Mouse (Mus musculus) C2C12 (cell line): ENCODE measurements around the gene Tppp. TPM values are rescaled to one million over a fixed set of nuclear protein-coding genes. Genes with fewer than 3 reads are reported as not detected.

Source experiments
- H3K27me3 ChIP-seq: one replicate; pipeline ENCODE4 v1.6.1; 2011; ENCODE audit not compliant: control insufficient read depth, insufficient read depth, insufficient read length
- H3K36me3 ChIP-seq: one replicate; pipeline ENCODE4 v1.6.1; 2011; ENCODE audit not compliant: control insufficient read depth, insufficient read depth
- H3K4me3 ChIP-seq: one replicate; pipeline ENCODE4 v1.5.1; 2011; ENCODE audit warnings: mild to moderate bottlenecking, control low read depth; ENCODE audit not compliant: poor library complexity, insufficient read depth, severe bottlenecking
- H3K79me2 ChIP-seq: one replicate; pipeline ENCODE4 v1.6.1; 2011; ENCODE audit not compliant: control insufficient read depth, insufficient read depth
- H3K79me3 ChIP-seq: one replicate; pipeline ENCODE4 v1.6.1; 2011; ENCODE audit warnings: low read depth, control low read depth
- H3ac ChIP-seq: one replicate; pipeline ENCODE3; 2011; ENCODE audit warnings: low read depth; ENCODE audit not compliant: control insufficient read depth, insufficient read length
- CEBPB ChIP-seq: IDR thresholded peaks from one replicate; pipeline ENCODE4 v1.6.1; 2011; ENCODE audit warnings: low read depth, mild to moderate bottlenecking, control low read depth, moderate library complexity
- CTCF ChIP-seq: IDR thresholded peaks from one replicate; pipeline ENCODE4 v1.5.1; 2011; ENCODE audit not compliant: control insufficient read depth, insufficient read depth, insufficient read length
- FOSL1 ChIP-seq: IDR thresholded peaks from one replicate; pipeline ENCODE4 v1.8.0; 2011; ENCODE audit warnings: mild to moderate bottlenecking, low read length; ENCODE audit not compliant: poor library complexity, insufficient read depth, severe bottlenecking
- MAX ChIP-seq: IDR thresholded peaks from one replicate; pipeline ENCODE4 v1.6.1; 2011; ENCODE audit warnings: mild to moderate bottlenecking, control low read depth
- MYOD1 ChIP-seq: IDR thresholded peaks from one replicate; pipeline ENCODE4 v1.6.1; 2011; ENCODE audit warnings: low read depth; ENCODE audit not compliant: control insufficient read depth, insufficient read length
- MYOG ChIP-seq: IDR thresholded peaks from one replicate; pipeline ENCODE4 v1.6.1; 2011; ENCODE audit not compliant: control insufficient read depth, insufficient read length; ENCODE audit errors: extremely low read depth
- USF1 ChIP-seq: IDR thresholded peaks from one replicate; pipeline ENCODE4 v1.6.1; 2011; ENCODE audit warnings: low read depth, mild to moderate bottlenecking, control low read depth, moderate library complexity
- polyA plus RNA-seq: library from polyadenylated mRNA; unstranded; fragments of >200 nt; fragmentation: generic; extraction: Trizol; gene quantifications from one replicate; pipeline ENCODE4 v1.2.1, GENCODE M21; 2012; ENCODE audit warnings: missing spikeins

The Tppp gene
- polyA plus RNA-seq, 1 experiment: 0.02 TPM

DNA sequence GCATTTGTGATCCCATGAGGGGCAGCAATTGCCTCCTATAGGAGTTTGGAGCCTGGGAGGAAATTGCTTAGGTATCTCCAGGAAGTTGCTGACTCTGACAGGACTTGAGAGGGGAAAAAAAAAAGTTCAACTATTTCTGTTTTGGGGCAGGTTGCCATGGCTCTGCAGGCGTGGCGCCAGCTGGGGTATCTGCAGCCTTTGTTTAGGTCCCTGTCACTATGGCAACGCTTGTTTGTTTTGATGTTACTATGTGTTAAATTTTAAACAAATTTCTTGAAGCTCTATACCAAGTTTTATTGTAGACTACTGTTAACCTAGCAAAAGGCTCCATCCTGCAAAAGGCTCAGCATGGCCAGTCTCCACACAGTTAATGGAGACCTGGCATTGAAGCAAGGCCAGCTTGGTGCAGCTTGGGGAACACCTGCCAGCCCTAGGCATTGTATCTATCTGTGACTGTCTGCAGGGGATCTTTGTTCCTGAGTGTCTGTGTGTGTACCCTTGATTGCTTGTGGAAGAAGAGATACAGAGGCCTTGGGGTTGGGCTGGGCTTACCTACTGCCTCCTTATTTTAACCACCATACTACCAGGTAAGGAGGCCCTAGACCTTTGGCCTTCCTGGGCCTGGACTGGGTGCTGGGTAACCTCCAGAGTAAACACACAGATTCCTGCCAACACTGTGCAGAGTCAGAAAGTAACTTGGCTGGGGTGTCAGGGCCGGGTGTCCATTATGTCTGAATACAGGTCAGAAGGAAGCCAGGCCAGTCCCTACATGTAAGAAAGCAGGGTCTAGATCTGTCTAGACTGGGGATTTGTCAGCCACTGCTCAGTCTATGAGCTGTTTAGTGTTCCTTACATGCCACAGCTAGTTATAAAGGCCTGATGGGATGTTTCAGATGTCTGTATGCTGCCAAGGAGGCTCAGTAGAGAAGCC, 16.2 kb downstream of the Tppp start:
- Histone ChIP-seq H3K36me3 (no peaks in the 10 kb centered on the region), H3ac (no peak overlapping the region), H3K4me3 (no peak overlapping the region), H3K79me3 (no peaks in the 10 kb centered on the region), H3K79me2 (no peaks in the 10 kb centered on the region), H3K27me3 (peaks cover 13% of the 10 kb centered on the region)
- TF ChIP-seq CTCF: no peak
- TF ChIP-seq MYOD1: no peak
- TF ChIP-seq MYOG: no peak
- TF ChIP-seq MAX: no peak
- TF ChIP-seq FOSL1: no peak
- no peak for TF ChIP-seq CEBPB
- no peak for TF ChIP-seq USF1

GRCm38 (mm10) chr13:74026215-74026614, 17.0 kb downstream of the Tppp start:
- H3K36me3 ChIP-seq: no peaks in the 10 kb centered on the region
- no peaks in the 10 kb centered on the region for H3K79me3 ChIP-seq
- H3ac ChIP-seq: no peak overlapping the region
- H3K79me2 ChIP-seq: no peaks in the 10 kb centered on the region
- TF ChIP-seq MYOG (no peak), MYOD1 (no peak), CEBPB (no peak), USF1 (no peak), MAX (no peak), CTCF (no peak), FOSL1 (no peak)
- peaks cover 14% of the 10 kb centered on the region for H3K27me3 ChIP-seq
- H3K4me3 ChIP-seq: no peak overlapping the region

DNA sequence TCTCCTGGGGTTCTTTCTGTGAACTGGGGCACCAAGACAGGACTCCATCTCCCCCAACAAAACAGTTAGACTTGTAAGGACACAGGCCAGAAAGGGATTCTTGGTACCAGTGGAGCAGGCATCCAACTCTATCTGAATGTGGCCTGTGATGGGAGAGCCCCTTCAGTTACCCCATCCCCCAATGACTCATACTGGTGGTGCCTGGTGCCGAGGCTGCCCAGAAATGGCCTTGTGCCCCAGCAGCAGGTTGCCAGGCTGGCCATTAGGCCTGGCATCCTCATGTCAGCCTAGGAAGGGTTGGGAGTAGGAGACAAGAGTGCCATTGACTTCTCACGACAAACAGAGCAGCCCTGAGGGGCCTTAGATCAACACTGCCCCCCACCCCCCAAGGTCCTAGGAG, 18.9 kb downstream of the Tppp start:
- no peak for TF ChIP-seq MYOG
- no peak for TF ChIP-seq CEBPB
- TF ChIP-seq USF1: no peak
- no peak for TF ChIP-seq MYOD1
- no peak for TF ChIP-seq FOSL1
- no peak for TF ChIP-seq MAX
- no peak for TF ChIP-seq CTCF
- H3ac ChIP-seq: no peak overlapping the region

DNA sequence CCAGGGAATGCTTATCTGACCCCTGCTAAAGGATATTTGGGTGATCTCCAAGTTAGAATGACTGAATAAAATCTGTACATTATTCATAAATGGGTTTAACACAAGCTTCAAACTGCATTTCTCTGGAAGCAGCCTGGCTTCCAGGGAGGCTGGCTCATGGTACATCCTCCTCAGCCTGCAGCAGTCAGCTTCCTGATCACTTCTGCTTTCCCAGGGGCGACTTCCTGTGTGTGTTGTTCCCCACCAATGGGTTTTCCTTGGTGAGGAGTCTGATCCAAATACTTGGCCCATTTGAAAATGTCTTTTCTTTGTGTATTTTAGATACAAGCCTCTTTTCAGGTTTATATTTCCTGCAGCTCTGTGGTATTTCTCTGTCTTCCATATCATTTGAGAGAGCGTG, 19.8 kb downstream of the Tppp start:
- TF ChIP-seq MAX: no peak
- TF ChIP-seq FOSL1: no peak
- no peak for TF ChIP-seq MYOG
- TF ChIP-seq CTCF: no peak
- TF ChIP-seq USF1: no peak
- no peak for TF ChIP-seq CEBPB
- no peak for TF ChIP-seq MYOD1
- H3K79me3 ChIP-seq: no peaks in the 10 kb centered on the region
- no peaks in the 10 kb centered on the region for H3K79me2 ChIP-seq
- H3K27me3 ChIP-seq: peaks cover 5% of the 10 kb centered on the region
- no peak overlapping the region for H3K4me3 ChIP-seq
- H3ac ChIP-seq: no peak overlapping the region
- no peaks in the 10 kb centered on the region for H3K36me3 ChIP-seq

More for the DNA sequence above, 18.9 kb downstream of the Tppp start:
- H3K27me3 ChIP-seq: peaks cover 8% of the 10 kb centered on the region
- no peak overlapping the region for H3K4me3 ChIP-seq
- H3K36me3 ChIP-seq: no peaks in the 10 kb centered on the region
- no peaks in the 10 kb centered on the region for H3K79me2 ChIP-seq
- H3K79me3 ChIP-seq: no peaks in the 10 kb centered on the region

DNA sequence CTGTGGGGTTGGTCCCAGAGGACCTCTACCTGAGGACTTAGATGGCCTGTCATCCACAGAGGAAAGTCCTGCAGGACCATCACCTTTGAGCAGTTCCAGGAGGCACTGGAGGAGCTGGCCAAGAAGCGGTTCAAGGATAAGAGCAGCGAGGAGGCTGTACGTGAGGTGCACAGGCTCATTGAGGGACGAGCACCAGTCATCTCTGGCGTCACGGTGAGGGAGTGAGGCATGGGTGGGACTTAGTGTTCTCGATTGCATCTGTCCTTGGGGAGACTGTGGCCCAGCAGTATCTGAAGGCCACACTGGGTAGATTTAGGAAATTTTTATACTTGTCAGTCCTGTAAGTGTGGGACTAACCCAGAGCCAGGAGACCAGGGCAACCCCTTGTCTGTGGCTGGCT, 21.5 kb downstream of the Tppp start:
- no peak for TF ChIP-seq MYOD1
- TF ChIP-seq USF1: no peak
- TF ChIP-seq FOSL1: no peak
- no peak for TF ChIP-seq CEBPB
- TF ChIP-seq MAX: no peak
- TF ChIP-seq MYOG: no peak
- TF ChIP-seq CTCF: no peak
- H3K36me3 ChIP-seq: no peaks in the 10 kb centered on the region
- no peaks in the 10 kb centered on the region for H3K79me2 ChIP-seq
- H3ac ChIP-seq: no peak overlapping the region
- H3K27me3 ChIP-seq: peaks cover 5% of the 10 kb centered on the region
- H3K79me3 ChIP-seq: no peaks in the 10 kb centered on the region
- H3K4me3 ChIP-seq: no peak overlapping the region
